Mouse (Mus musculus) lung, adult 2 months (tissue): ENCODE results near the gene Cpsf4l. TPM values are rescaled to one million over a fixed set of nuclear protein-coding genes. Genes with fewer than 3 reads are reported as not detected.
"Not testable (repeated sequence)": the region's sequence is repeated elsewhere in the genome, so short reads cannot be mapped to it uniquely, and the experiment has no call there.

Experiments used
- DNase-seq: peaks from one replicate; pipeline ENCODE4 v3.0.0; 2022
- H3K4me1 ChIP-seq: fragments of 200-500 bp; 2 replicates; pipeline ENCODE4 v1.6.1; 2011; ENCODE audit warnings: low read length; ENCODE audit not compliant: control insufficient read depth, insufficient read depth
- H3K4me3 ChIP-seq: fragments of 200-500 bp; replicated peaks from 2 replicates; pipeline ENCODE3; 2011; ENCODE audit warnings: low read depth, mild to moderate bottlenecking, control low read depth, low read length; ENCODE audit errors: extremely low read depth
- CTCF ChIP-seq: fragments of 200-500 bp; IDR thresholded peaks from 2 replicates; pipeline ENCODE4 v1.5.1; 2011; ENCODE audit warnings: mild to moderate bottlenecking, low read length, control low read depth; ENCODE audit not compliant: insufficient read depth
- POLR2A ChIP-seq: fragments of 200-500 bp; IDR thresholded peaks from 2 replicates; pipeline ENCODE4 v1.6.1; 2011; ENCODE audit warnings: low read depth, mild to moderate bottlenecking, control low read depth, low read length, borderline replicate concordance; ENCODE audit errors: extremely low read depth
- WGBS: fragments of 180-500 bp; shearing (Covaris S2); methylation state at CpG from one replicate; pipeline ENCODE4 v1.1.7; 2018; 5-methylcytosine and 5-hydroxymethylcytosine counted together
- polyA plus RNA-seq: library from polyadenylated mRNA; depleted of rRNA; stranded (reverse); fragments of >200 nt; gene quantifications from 2 replicates; pipeline ENCODE4 v1.2.3, GENCODE M21; 2012

Cpsf4l gene
- polyA plus RNA-seq, 1 experiment = not detected

- WGBS = 89% methylated on average over 5 of the region's 5 CpGs
- DNase-seq = no peak
- peaks cover 5% of the 10 kb centered on the region; the same call in 1 of the 2 replicates for H3K4me1 ChIP-seq
- TF ChIP-seq CTCF = no peak
- no peak for TF ChIP-seq POLR2A
- no peak overlapping the region for H3K4me3 ChIP-seq
These were observed 35.2 kb downstream of the Cpsf4l start for GRCm38 (mm10) chr11:113674595-113674994.

DNA sequence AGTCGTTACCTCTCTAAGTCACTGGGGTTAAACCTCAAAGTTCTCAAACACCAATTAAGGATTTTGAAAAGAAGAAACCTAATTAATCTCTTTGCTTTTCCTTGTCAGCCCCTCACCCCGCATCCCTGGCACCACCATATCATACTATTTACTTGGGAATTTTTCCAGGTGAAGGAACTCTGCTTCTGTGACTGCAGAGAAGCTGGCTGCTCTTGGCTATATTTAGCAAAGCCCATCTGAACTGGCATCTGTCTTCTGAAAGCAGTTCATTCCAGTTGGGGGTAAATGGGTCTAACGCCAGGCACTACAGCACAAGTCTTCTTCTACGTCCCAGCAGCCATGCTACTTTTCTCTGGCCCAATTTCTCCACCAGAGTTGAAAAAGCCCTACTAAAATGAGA lies 36.2 kb downstream of the Cpsf4l start:
- no peak for DNase-seq
- no peak overlapping the region for H3K4me3 ChIP-seq
- H3K4me1 ChIP-seq = peaks cover 3% of the 10 kb centered on the region; the same call in 1 of the 2 replicates
- WGBS = 80% methylated on average over 4 of the region's 4 CpGs
- no peak for TF ChIP-seq CTCF
- no peak for TF ChIP-seq POLR2A

DNA sequence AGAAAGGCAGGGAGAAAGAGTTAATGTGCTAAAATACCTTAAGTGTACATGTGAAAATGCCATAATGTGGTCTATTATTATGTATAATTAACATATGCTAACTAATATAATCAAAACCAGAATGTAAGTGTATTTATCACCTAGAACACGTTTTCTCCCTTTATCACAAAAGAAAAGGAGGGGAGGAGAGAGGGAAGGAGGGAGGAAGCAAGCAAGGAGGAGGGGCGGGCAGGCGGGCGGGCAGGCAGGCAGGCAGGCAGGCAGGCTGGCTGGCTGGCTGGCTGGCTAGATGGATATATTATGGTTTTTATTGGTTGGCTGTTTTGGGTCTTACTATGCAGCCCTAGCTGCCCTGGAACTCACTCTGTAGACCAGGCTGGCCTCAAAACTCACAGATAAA lies 40.1 kb downstream of the Cpsf4l start:
- WGBS = 80% methylated on average over 4 of the region's 4 CpGs

GRCm38 (mm10) chr11:113668857-113669256 lies 41.0 kb downstream of the Cpsf4l start:
- H3K4me1 ChIP-seq = peaks cover 16% of the 10 kb centered on the region
- no peak for TF ChIP-seq POLR2A
- TF ChIP-seq CTCF = no peak
- DNase-seq = no peak
- WGBS = 67% methylated on average over 5 of the region's 5 CpGs
- H3K4me3 ChIP-seq = no peak overlapping the region

More for the DNA sequence above, 40.1 kb downstream of the Cpsf4l start:
- Histone ChIP-seq H3K4me1 (peaks cover 16% of the 10 kb centered on the region), H3K4me3 (no peak overlapping the region)
- TF ChIP-seq CTCF (no peak), POLR2A (no peak)
- DNase-seq = no peak

DNA sequence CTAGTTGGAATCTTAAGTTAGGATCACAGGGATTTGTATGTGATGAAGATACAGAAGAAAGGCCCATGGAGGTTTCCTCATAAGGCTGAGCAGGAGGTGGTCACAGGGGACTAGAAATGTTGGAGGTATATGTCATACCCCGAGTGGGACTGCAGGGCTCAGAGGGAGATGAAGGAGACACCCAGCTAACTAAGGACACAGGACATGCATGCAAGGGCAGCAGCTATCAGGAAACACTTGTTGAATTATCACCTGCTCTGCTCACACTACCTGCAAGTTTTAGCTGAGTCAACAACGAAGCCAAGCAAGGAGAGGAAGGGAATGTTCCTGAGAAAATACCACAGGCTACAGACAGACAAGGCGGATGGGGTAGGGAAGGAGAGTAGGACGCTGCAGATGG lies 42.1 kb downstream of the Cpsf4l start:
- Histone ChIP-seq H3K4me1 (peaks cover 16% of the 10 kb centered on the region), H3K4me3 (no peak overlapping the region)
- TF ChIP-seq CTCF (no peak), POLR2A (no peak)
- 63% methylated on average over 4 of the region's 4 CpGs for WGBS
- no peak for DNase-seq

DNA sequence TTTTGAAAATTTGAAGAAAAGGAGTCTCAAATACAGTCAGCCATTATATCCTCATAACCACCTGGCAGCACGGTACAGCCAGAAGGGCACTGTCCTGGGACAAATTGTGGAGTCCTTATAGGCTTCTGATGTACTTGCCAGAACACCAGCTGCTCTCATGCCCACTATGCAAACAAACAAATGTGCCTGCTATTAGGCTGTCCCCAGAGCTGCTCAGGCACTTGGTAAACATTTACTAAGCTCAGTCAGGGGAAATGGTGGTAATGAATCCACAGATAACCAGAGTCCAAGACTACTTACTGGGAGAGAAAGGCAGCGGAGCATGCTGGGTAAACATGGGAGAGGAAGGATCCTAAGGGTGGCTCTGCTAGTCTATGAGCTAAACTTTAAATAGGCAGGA lies 42.7 kb downstream of the Cpsf4l start:
- peaks cover 16% of the 10 kb centered on the region for H3K4me1 ChIP-seq
- WGBS = 50% methylated on average over 2 of the region's 2 CpGs
- no peak for TF ChIP-seq CTCF
- H3K4me3 ChIP-seq = no peak overlapping the region
- DNase-seq = no peak

DNA sequence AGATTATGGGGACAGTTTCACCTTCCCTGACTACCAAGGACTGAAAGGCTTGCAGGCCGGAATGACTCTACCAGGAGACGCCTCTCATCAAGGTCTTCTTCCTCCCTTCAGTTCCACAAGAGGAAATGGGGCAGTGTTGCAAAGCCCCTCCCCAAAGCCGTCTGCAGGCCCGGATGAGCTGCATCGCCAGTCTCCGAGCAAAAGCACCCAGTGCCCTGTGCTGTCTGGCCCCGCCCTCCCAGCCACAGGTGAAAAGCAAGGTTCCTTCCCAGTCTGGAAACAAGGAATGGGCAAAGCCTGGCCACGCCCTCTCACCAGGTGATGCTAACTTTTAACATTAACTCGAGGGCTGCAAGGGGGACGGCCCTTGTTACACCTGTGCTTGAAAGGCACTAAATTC lies 43.2 kb downstream of the Cpsf4l start:
- Histone ChIP-seq H3K4me1 (peaks cover 16% of the 10 kb centered on the region), H3K4me3 (no peak overlapping the region)
- 30% methylated on average over 10 of the region's 10 CpGs for WGBS
- TF ChIP-seq CTCF = no peak
- no peak for DNase-seq

DNA sequence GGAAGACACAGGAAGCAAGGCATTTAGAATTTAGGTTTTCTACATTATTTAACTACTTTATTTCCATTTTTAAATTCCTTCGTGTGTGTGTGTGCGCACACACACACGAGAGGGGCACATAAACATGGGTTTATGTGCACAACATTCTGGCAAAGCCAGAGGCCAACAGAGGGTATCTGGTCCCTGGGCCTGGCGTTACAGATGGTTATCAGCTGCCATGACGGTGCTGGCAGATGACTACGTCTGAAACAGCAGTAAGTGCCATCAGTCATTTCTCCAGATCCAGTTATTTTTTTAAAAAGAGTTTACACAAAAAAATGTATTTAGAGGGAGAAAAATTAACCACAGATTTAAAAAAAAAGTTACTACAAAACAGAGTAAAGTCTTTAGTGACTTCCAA lies 43.6 kb downstream of the Cpsf4l start:
- DNase-seq = no peak
- Histone ChIP-seq H3K4me1 (peaks cover 16% of the 10 kb centered on the region), H3K4me3 (no peak overlapping the region)
- 47% methylated on average over 6 of the region's 6 CpGs for WGBS
- TF ChIP-seq POLR2A = no peak
- TF ChIP-seq CTCF = no peak

- H3K4me3 ChIP-seq = no peak overlapping the region
- peaks cover 16% of the 10 kb centered on the region for H3K4me1 ChIP-seq
These were observed 45.5 kb downstream of the Cpsf4l start for GRCm38 (mm10) chr11:113664279-113664678.

DNA sequence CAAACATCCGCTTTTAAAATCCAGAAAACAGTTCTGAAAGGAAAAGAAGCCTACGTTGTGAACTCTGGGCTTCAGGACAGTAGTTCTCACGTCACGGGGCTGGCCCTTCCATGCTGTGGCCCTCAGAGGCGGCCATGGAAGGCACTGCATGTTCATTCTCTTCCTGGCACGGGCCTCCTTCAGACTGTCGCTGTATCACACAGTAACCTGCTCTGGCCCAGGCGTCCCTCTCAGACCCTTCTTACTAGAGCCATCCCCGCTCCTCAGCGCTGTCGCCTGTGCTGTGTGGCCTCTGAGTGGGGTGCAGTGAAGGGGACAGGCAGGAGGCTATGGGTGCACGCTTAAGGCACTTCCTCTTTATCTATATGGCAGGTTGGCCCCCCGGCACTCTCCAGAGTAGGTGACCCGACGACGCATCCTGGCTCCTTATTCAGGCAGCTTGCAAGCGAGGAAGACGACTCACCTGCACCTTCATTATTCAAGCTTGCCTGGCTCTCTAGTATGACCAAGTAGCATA lies 47.9 kb downstream of the Cpsf4l start:
- TF ChIP-seq CTCF (no peak), POLR2A (no peak)
- no peak overlapping the region for H3K4me3 ChIP-seq
- peaks cover 7% of the 10 kb centered on the region for H3K4me1 ChIP-seq
- no peak for DNase-seq
- 90% methylated on average over 18 of the region's 18 CpGs for WGBS

More at GRCm38 (mm10) chr11:113664279-113664678, 45.5 kb downstream of the Cpsf4l start:
- 58% methylated on average over 2 of the region's 2 CpGs for WGBS
- TF ChIP-seq POLR2A (no peak), CTCF (no peak)
- no peak for DNase-seq

DNA sequence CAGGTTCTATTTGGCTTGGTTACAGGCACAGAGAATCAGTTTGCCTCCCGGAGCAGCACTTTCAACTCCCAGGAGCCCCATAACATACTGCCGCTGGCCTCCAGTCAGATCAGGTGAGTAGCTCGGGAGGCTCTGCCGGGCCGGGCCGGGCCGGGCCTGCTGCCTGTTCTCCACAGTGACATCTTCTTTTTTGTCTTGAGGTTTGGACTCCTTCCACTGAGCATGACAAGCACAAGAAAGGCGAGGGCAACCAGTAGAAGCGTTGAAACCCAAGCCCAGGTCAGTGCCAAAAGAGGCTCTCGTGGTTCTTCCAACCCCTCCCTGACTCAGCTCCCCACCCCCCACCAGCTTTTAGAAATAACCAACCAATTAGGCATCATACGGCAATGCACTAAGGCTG lies 48.9 kb downstream of the Cpsf4l start:
- WGBS = 86% methylated on average over 11 of the region's 11 CpGs
- no peaks in the 10 kb centered on the region; the same call in 1 of the 2 replicates for H3K4me1 ChIP-seq
- DNase-seq = no peak
- no peak overlapping the region for H3K4me3 ChIP-seq
- TF ChIP-seq POLR2A (no peak), CTCF (no peak)

DNA sequence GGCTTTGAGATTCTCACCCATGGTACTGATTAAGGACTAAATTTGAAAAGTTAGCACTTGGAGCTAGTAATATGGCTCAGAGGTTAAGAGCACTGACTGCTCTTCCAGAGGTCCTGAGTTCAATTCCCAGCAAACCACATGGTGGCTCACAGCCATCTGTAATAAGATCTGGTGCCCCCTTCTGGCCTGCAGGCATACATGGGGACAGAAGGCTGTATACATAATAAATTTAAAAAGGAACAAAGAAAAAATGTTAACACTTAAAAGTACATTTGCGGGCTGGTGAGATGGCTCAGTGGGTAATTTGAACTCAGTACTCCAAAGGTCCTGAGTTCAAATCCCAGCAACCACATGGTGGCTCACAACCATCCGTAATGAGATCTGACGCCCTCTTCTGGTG lies 49.6 kb downstream of the Cpsf4l start:
- 91% methylated on average over 3 of the region's 3 CpGs for WGBS
- not testable (repeated sequence) for H3K4me3 ChIP-seq, H3K4me1 ChIP-seq, DNase-seq
